8 mouse cellular contexts compared by ENCODE assay signal in genomic region chr17:6860491-6860897, GRCm38 (mm10).
DNase-seq lines count a peak whose midpoint lies in the region; ATAC-seq and TF ChIP-seq lines count a peak whose summit lies in the region.

No protein-coding gene starts in this region.

- H3K36me3 ChIP-seq in hindbrain, postnatal 0 days (ENCODE audit: insufficient read depth, low read length): no peaks in the 10 kb centered on the region
- no peaks in the 10 kb centered on the region for H3K36me3 ChIP-seq in lung, embryonic 15.5 days
- no peaks in the 10 kb centered on the region for H3K36me3 ChIP-seq in stomach, postnatal 0 days (ENCODE audit: control insufficient read depth, insufficient read depth, low read length)

- peak; percentile 39; the same call in 1 of the 2 replicates for ATAC-seq in hindbrain, postnatal 0 days
- no peak for ATAC-seq in lung, embryonic 15.5 days (ENCODE audit: borderline replicate concordance, extremely low read depth, low FRiP score, low TSS enrichment)
- peak; percentile 62 for ATAC-seq in stomach, postnatal 0 days (ENCODE audit: low FRiP score, low TSS enrichment)
- ATAC-seq in granulocyte monocyte progenitor cell, adult 5-6 weeks (replicated peaks; ENCODE audit: poor library complexity, severe bottlenecking): no peak

- TF ChIP-seq EP300 in stomach, postnatal 0 days (optimal IDR thresholded peaks at IDR 0.05): no peak

- peak overlapping the region; percentile 69 for H3K27ac ChIP-seq in hindbrain, postnatal 0 days
- peak overlapping the region; percentile 89 for H3K27ac ChIP-seq in lung, embryonic 15.5 days
- H3K27ac ChIP-seq in stomach, postnatal 0 days (replicated peaks): peak overlapping the region; percentile 89

- H3K27me3 ChIP-seq in hindbrain, postnatal 0 days (ENCODE audit: insufficient read depth, low read length): no peaks in the 10 kb centered on the region
- no peaks in the 10 kb centered on the region for H3K27me3 ChIP-seq in lung, embryonic 15.5 days
- H3K27me3 ChIP-seq in stomach, postnatal 0 days (ENCODE audit: control insufficient read depth, insufficient read depth, low read length): no peaks in the 10 kb centered on the region

- H3K4me2 ChIP-seq in hindbrain, postnatal 0 days (ENCODE audit: low read depth, low read length): no peak overlapping the region
- peak overlapping the region; percentile 25; the same call in 1 of the 2 replicates for H3K4me2 ChIP-seq in lung, embryonic 15.5 days
- H3K4me2 ChIP-seq in stomach, postnatal 0 days (replicated peaks; ENCODE audit: low read depth): no peak overlapping the region; the same call in 1 of the 2 replicates

- peaks cover 14% of the 10 kb centered on the region; the same call in 1 of the 2 replicates for H3K4me1 ChIP-seq in hindbrain, postnatal 0 days (ENCODE audit: insufficient read depth, low read length)
- peaks cover 48% of the 10 kb centered on the region for H3K4me1 ChIP-seq in lung, embryonic 15.5 days
- H3K4me1 ChIP-seq in stomach, postnatal 0 days (replicated peaks; ENCODE audit: control insufficient read depth, insufficient read depth): peaks cover 6% of the 10 kb centered on the region; the same call in 1 of the 2 replicates

- no peak for TF ChIP-seq CTCF in hindbrain, postnatal 0 days (IDR thresholded peaks at IDR 0.05; ENCODE audit: low read depth)
- no peak for TF ChIP-seq CTCF in stomach, postnatal 0 days (IDR thresholded peaks at IDR 0.05; ENCODE audit: low read depth)

- H3K4me3 ChIP-seq in hindbrain, postnatal 0 days (ENCODE audit: low read length): no peak overlapping the region
- no peak overlapping the region for H3K4me3 ChIP-seq in lung, embryonic 15.5 days
- no peak overlapping the region for H3K4me3 ChIP-seq in stomach, postnatal 0 days (ENCODE audit: low read depth, low read length)

- peak; percentile 58 for DNase-seq in urinary bladder, postnatal 14 days (ENCODE audit: low spot score)
- no peak for DNase-seq in urinary bladder, adult 2 months (ENCODE audit: low spot score)
- peak; percentile 62 for DNase-seq in hindbrain, postnatal 0 days (ENCODE audit: low spot score)
- peak; percentile 84 for DNase-seq in stomach, postnatal 0 days (ENCODE audit: low spot score)
- no peak for DNase-seq in thymus, postnatal 0 days (ENCODE audit: low spot score)
- DNase-seq in ovary, postnatal 14 days (ENCODE audit: low spot score): no peak

- H3K9me3 ChIP-seq in hindbrain, postnatal 0 days (ENCODE audit: low read length): no peaks in the 10 kb centered on the region
- no peaks in the 10 kb centered on the region for H3K9me3 ChIP-seq in lung, embryonic 15.5 days
- no peaks in the 10 kb centered on the region for H3K9me3 ChIP-seq in stomach, postnatal 0 days (ENCODE audit: control insufficient read depth, low read length)

- no peak overlapping the region for H3K9ac ChIP-seq in hindbrain, postnatal 0 days (replicated peaks; ENCODE audit: low read length)
- no peak overlapping the region for H3K9ac ChIP-seq in lung, embryonic 15.5 days
- 0 out of 2 replicates have a peak overlapping the region, but pooled peaks have one; percentile 4 for H3K9ac ChIP-seq in stomach, postnatal 0 days (ENCODE audit: low read length)

- 19% methylated on average over 12 of the region's 12 CpGs for WGBS in hindbrain, postnatal 0 days
- 23% methylated on average over 12 of the region's 12 CpGs for WGBS in lung, embryonic 15.5 days
- WGBS in stomach, postnatal 0 days: 32% methylated on average over 12 of the region's 12 CpGs

Comparison
In these comparisons a context has a peak if more than half of its experiments do, and no peak if none do; other contexts are left out.
1. DNase-seq: peak in urinary bladder, postnatal 14 days (single experiment), hindbrain, postnatal 0 days (single experiment) and stomach, postnatal 0 days (single experiment); none in urinary bladder, adult 2 months (single experiment), thymus, postnatal 0 days (single experiment) and ovary, postnatal 14 days (single experiment).
2. ATAC-seq: peak in hindbrain, postnatal 0 days (single experiment) and stomach, postnatal 0 days (single experiment); none in lung, embryonic 15.5 days (single experiment) and granulocyte monocyte progenitor cell, adult 5-6 weeks (single experiment).
3. Peak in every context shown above with its lines, with median percentiles within 50 percentile points of each other: H3K27ac ChIP-seq.